ENCODE assay signal across 22 mouse cellular contexts in genomic region chr13:97954051-97954450, GRCm38 (mm10).
"Had no signal": no experiment of that assay in that cellular context is flagged by ENCODE, and none has a peak within 500 bp of the region (broad histone marks: within the 10 kb centered on the region; RNA-seq: fewer than 3 reads in every experiment).

No protein-coding gene starts in this region.

- H3K27ac ChIP-seq: limb, embryonic 10.5 days; limb, embryonic 13.5 days; liver, embryonic 12.5 days; liver, embryonic 15.5 days; lung, embryonic 15.5 days; neural tube, embryonic 13.5 days; stomach, postnatal 0 days had no signal

- H3K4me3 ChIP-seq: limb, embryonic 10.5 days; limb, embryonic 13.5 days; liver, embryonic 12.5 days; liver, embryonic 15.5 days; lung, embryonic 15.5 days; myocyte; neural tube, embryonic 13.5 days had no signal

- H3K27me3 ChIP-seq: limb, embryonic 13.5 days; liver, embryonic 12.5 days; liver, embryonic 15.5 days; lung, embryonic 15.5 days; neural tube, embryonic 13.5 days had no signal

- ATAC-seq: liver, embryonic 12.5 days had no signal

- H3K9me3 ChIP-seq: limb, embryonic 10.5 days; limb, embryonic 13.5 days; liver, embryonic 12.5 days; liver, embryonic 15.5 days; lung, embryonic 15.5 days; neural tube, embryonic 13.5 days had no signal

- H3K36me3 ChIP-seq: liver, embryonic 12.5 days; liver, embryonic 15.5 days; neural tube, embryonic 13.5 days had no signal

- H3K4me1 ChIP-seq: liver, embryonic 12.5 days; liver, embryonic 15.5 days had no signal

- H3K9ac ChIP-seq: limb, embryonic 13.5 days; liver, embryonic 12.5 days; liver, embryonic 15.5 days; lung, embryonic 15.5 days; neural tube, embryonic 13.5 days had no signal

- H3K4me2 ChIP-seq: limb, embryonic 13.5 days; liver, embryonic 12.5 days; liver, embryonic 15.5 days; lung, embryonic 15.5 days; neural tube, embryonic 13.5 days had no signal

- DNase-seq: kidney, adult 18-20 months; kidney, adult 9 months; kidney, postnatal 14 days; kidney, postnatal 4 days; liver; lung, adult 18-20 months; lung, postnatal 10 days; lung, postnatal 36 days; right cerebral cortex, adult 18-20 months; right cerebral cortex, postnatal 14 days; right cerebral cortex, postnatal 4 days; thymus, adult 2 months; thymus, postnatal 14 days; thymus, postnatal 4 days had no signal
